Mouse (Mus musculus) forebrain, postnatal 0 days (tissue): ENCODE data around the gene Cygb. TPM values are rescaled to one million over a fixed set of nuclear protein-coding genes. Genes with fewer than 3 reads are reported as not detected.
"Not testable (repeated sequence)": the region's sequence is repeated elsewhere in the genome, so short reads cannot be mapped to it uniquely, and the experiment has no call there.

Source experiments
- ATAC-seq: fragments of 200-750 bp; cut with Nextera tagmentation; 2 replicates; pipeline ENCODE4 v1.8.0; 2017; ENCODE audit warnings: mild to moderate bottlenecking, moderate library complexity
- DNase-seq: peaks from one replicate; pipeline ENCODE4 v3.0.0-alpha.2; 2015
- H3K27ac ChIP-seq: fragments of 300-500 bp; sonication (generic); 2 replicates; pipeline ENCODE4 v1.5.1; 2014; ENCODE audit warnings: low read depth, mild to moderate bottlenecking, antibody characterized with exemption, low read length, moderate library complexity, mixed read lengths
- H3K27me3 ChIP-seq: fragments of 300-500 bp; sonication (generic); 2 replicates; pipeline ENCODE4 v1.6.1; 2014; ENCODE audit warnings: mild to moderate bottlenecking, low read length, mixed read lengths; ENCODE audit not compliant: insufficient read depth
- H3K36me3 ChIP-seq: fragments of 300-500 bp; sonication (generic); 2 replicates; pipeline ENCODE4 v1.6.1; 2014; ENCODE audit warnings: mild to moderate bottlenecking, moderate library complexity; ENCODE audit not compliant: insufficient read depth
- H3K4me1 ChIP-seq: fragments of 300-500 bp; sonication (generic); 2 replicates; pipeline ENCODE4 v1.6.1; 2014; ENCODE audit warnings: antibody characterized with exemption; ENCODE audit not compliant: insufficient read depth
- H3K4me2 ChIP-seq: fragments of 300-500 bp; sonication (generic); 2 replicates; pipeline ENCODE4 v1.6.1; 2014; ENCODE audit warnings: low read depth, mild to moderate bottlenecking, moderate library complexity
- H3K4me3 ChIP-seq: fragments of 300-500 bp; sonication (generic); 2 replicates; pipeline ENCODE4 v1.5.1; 2014; ENCODE audit warnings: low read depth, low read length, mixed read lengths
- H3K9ac ChIP-seq: fragments of 300-500 bp; sonication (generic); 2 replicates; pipeline ENCODE4 v1.6.1; 2014; ENCODE audit warnings: mild to moderate bottlenecking
- H3K9me3 ChIP-seq: fragments of 300-500 bp; sonication (generic); 2 replicates; pipeline ENCODE4 v1.6.1; 2016; ENCODE audit warnings: low read length
- CTCF ChIP-seq: sonication (generic); IDR thresholded peaks from 2 replicates; pipeline ENCODE4 v1.5.1; 2016; ENCODE audit warnings: antibody characterized with exemption, control low read depth, low read depth
- WGBS: fragments of 180-500 bp; shearing (Covaris S2); extraction: QIAGEN DNeasy Blood & Tissue Kit; methylation state at CpG from one replicate; pipeline ENCODE4 v1.1.7; 2014; 5-methylcytosine and 5-hydroxymethylcytosine counted together
- polyA plus RNA-seq: library from polyadenylated mRNA; unstranded; fragments of >200 nt; fragmentation: Nextera tagmentation; extraction: Ambion mirVana; gene quantifications from 2 replicates; pipeline ENCODE4 v1.2.1, GENCODE M21; 2015
- total RNA-seq: library from RNA; depleted of rRNA; stranded (reverse); fragments of >200 nt; gene quantifications from 2 replicates; pipeline ENCODE4 v1.2.3, GENCODE M21; 2014

Gene Cygb
- total and polyA plus RNA-seq, 2 experiments from 2014 or later, result 20.7 to 27.6 TPM

DNA sequence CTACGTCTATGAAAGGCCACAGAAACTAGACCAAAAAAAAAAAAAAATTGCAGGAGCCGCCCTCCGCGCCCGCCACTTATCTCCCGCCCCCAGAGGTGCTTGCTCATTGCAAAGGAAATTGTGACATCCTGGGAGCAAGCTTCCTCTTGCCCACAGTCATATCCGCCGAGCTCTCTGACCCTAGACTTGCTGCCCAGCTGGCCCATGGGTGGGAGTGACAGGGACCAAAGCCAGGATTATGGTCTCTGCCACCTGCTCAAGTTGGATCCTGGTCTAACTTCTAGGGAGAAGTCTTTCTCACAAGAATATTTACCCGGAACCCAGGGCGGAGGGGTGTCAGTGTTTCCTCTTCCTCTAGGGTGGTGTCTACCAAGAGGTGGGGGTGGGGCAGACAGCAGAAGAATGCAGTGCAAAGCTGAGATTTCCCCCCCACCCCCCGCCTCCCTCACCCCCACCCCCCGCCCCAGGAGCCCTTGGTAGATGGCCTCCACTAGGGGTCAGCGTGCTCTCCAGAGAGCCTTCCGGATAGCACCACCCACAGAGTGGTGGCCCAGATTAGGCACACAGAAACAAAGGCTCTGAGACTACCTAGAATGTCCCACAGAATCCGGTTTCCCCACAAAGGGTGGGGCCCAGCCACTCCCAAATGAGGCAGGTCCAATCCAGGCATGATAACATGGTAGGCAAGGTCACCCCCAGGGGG is 38.2 kb downstream of the Cygb start:
- DNase-seq (no peak), ATAC-seq (no peak)
- Histone ChIP-seq H3K9me3 (no peaks in the 10 kb centered on the region), H3K27ac (no peak overlapping the region), H3K36me3 (no peaks in the 10 kb centered on the region), H3K9ac (no peak overlapping the region), H3K4me2 (no peak overlapping the region), H3K27me3 (no peaks in the 10 kb centered on the region), H3K4me1 (no peaks in the 10 kb centered on the region), H3K4me3 (no peak overlapping the region)
- WGBS, result 53% methylated on average over 15 of the region's 15 CpGs
- no peak for TF ChIP-seq CTCF

GRCm38 (mm10) chr11:116613234-116613633 is 40.9 kb downstream of the Cygb start:
- DNase-seq (no peak), ATAC-seq (no peak)
- Histone ChIP-seq H3K27ac (no peak overlapping the region), H3K36me3 (no peaks in the 10 kb centered on the region), H3K4me2 (no peak overlapping the region), H3K4me1 (no peaks in the 10 kb centered on the region), H3K9me3 (no peaks in the 10 kb centered on the region), H3K4me3 (no peak overlapping the region), H3K27me3 (no peaks in the 10 kb centered on the region), H3K9ac (no peak overlapping the region)
- no peak for TF ChIP-seq CTCF
- 90% methylated on average over 6 of the region's 6 CpGs for WGBS

- no peak for TF ChIP-seq CTCF
- Histone ChIP-seq H3K4me1 (no peaks in the 10 kb centered on the region), H3K9me3 (no peaks in the 10 kb centered on the region), H3K9ac (no peak overlapping the region), H3K4me3 (no peak overlapping the region), H3K27me3 (no peaks in the 10 kb centered on the region), H3K4me2 (no peak overlapping the region), H3K27ac (no peak overlapping the region), H3K36me3 (no peaks in the 10 kb centered on the region)
- 100% methylated on average over 1 of the region's 1 CpGs for WGBS
- no peak for DNase-seq
- no peak for ATAC-seq
These were observed 41.6 kb downstream of the Cygb start for GRCm38 (mm10) chr11:116612554-116612953.

GRCm38 (mm10) chr11:116611883-116612282 is 42.2 kb downstream of the Cygb start:
- Histone ChIP-seq H3K27ac (no peak overlapping the region), H3K36me3 (no peaks in the 10 kb centered on the region), H3K4me1 (no peaks in the 10 kb centered on the region), H3K9me3 (no peaks in the 10 kb centered on the region), H3K4me2 (no peak overlapping the region), H3K9ac (no peak overlapping the region), H3K27me3 (no peaks in the 10 kb centered on the region), H3K4me3 (no peak overlapping the region)
- no peak for DNase-seq
- WGBS, result 87% methylated on average over 9 of the region's 9 CpGs
- no peak for TF ChIP-seq CTCF
- no peak for ATAC-seq

DNA sequence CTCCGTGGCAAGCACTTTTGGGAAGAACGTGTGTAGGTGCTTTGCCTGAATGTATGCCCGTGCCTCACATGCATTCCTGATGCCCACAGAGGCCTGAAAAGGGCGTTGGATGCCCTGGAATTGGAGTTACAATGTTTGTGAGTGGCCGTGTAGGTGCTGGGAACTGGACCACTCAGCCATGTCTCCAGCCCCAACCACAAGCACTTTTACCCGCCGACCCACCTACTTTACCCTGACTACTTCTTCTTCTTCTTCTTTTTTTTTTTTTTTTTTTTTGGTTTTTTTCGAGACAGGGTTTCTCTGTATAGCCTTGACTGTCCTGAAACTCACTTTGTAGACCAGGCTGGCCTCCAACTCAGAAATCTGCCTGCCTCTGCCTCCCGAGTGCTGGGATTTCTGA is 42.9 kb downstream of the Cygb start:
- ATAC-seq, H3K27ac ChIP-seq: not testable (repeated sequence)

DNA sequence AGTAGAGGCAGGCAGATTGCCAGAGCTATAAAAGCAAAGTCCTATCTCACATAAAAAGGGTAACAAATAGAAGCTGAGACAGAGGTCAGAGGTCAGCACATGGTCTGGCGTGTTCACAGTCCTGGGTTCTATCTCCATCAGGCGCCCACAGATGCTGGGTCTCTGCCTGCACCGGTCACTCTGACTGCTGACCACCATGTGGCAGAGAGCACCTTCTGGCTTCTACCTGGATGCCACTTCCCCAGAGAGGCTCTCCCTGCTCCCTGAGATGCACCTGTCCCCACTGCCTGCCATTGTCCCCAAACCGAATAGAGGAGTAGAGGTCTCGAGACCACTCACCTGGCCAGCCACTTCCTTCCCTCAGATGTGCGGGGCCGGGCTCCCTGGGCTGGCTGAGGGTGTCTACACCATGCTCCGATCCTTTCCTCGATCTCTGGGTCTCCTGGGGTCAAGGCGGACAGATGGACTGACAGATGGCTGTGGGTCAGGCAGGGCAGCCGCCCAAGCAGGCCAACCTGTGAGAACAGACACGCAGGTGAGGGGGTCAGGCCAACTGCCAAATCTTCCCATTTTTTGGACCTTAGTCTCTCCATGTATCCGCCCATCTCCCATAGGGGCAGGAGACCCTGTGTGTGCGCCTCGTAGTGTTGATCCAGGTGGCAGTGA is 44.0 kb downstream of the Cygb start:
- TF ChIP-seq CTCF, result no peak
- no peaks in the 10 kb centered on the region for H3K27me3 ChIP-seq
- H3K9ac ChIP-seq, result no peak overlapping the region
- DNase-seq (no peak), ATAC-seq (no peak)
- no peak overlapping the region for H3K4me2 ChIP-seq
- H3K27ac ChIP-seq, result no peak overlapping the region
- WGBS, result 90% methylated on average over 15 of the region's 15 CpGs
- no peaks in the 10 kb centered on the region for H3K9me3 ChIP-seq
- no peaks in the 10 kb centered on the region for H3K36me3 ChIP-seq
- H3K4me1 ChIP-seq, result no peaks in the 10 kb centered on the region
- H3K4me3 ChIP-seq, result no peak overlapping the region

More for the DNA sequence above, 42.9 kb downstream of the Cygb start:
- H3K27me3 ChIP-seq, H3K9ac ChIP-seq, H3K36me3 ChIP-seq, DNase-seq, H3K9me3 ChIP-seq, H3K4me1 ChIP-seq, H3K4me3 ChIP-seq, H3K4me2 ChIP-seq: not testable (repeated sequence)
- 90% methylated on average over 8 of the region's 9 CpGs for WGBS

GRCm38 (mm10) chr11:116607717-116608116 is 46.4 kb downstream of the Cygb start:
- no peak for TF ChIP-seq CTCF
- H3K27ac ChIP-seq, result no peak overlapping the region
- WGBS, result 91% methylated on average over 3 of the region's 3 CpGs
- ATAC-seq, result no peak
- no peaks in the 10 kb centered on the region for H3K27me3 ChIP-seq
- no peaks in the 10 kb centered on the region for H3K36me3 ChIP-seq
- DNase-seq, result no peak
- H3K4me2 ChIP-seq, result no peak overlapping the region
- H3K4me1 ChIP-seq, result no peaks in the 10 kb centered on the region
- H3K4me3 ChIP-seq, result no peak overlapping the region
- H3K9me3 ChIP-seq, result no peaks in the 10 kb centered on the region
- no peak overlapping the region for H3K9ac ChIP-seq
